Mouse (Mus musculus): ENCODE data around the gene Os9.

DNA sequence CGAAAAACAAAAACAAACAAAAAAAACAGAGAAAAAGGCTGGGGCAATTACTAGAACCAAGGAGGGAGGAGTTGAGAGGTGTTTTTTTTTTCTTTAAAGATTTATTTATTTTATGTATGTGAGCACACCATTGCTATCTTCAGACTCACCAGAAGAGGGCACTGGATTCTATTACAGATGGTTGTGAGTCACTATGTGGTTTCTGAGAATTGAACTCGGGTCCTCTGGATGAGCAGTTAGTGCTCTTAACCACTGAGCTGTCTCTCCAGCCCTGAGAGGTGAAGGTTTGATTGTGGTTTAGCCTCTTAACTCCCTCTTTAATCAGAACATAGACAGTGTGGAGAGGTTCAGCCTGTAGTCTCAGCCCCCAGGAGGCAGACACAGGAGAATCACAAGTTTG is 5.9 kb downstream of the Os9 start:
- TF ChIP-seq CTCF (IDR thresholded peaks at IDR 0.05; ENCODE audit: low read depth) (peak; percentile 41), EP300 (IDR thresholded peaks at IDR 0.05; ENCODE audit: low read depth) (no peak)
